Mouse (Mus musculus) urinary bladder, postnatal 25 days (tissue): ENCODE results near the gene Frmd5.

ENCODE experiments used
- DNase-seq: peaks from one replicate; pipeline ENCODE4 v3.0.0; 2022; ENCODE audit warnings: low spot score

Gene Frmd5

DNA sequence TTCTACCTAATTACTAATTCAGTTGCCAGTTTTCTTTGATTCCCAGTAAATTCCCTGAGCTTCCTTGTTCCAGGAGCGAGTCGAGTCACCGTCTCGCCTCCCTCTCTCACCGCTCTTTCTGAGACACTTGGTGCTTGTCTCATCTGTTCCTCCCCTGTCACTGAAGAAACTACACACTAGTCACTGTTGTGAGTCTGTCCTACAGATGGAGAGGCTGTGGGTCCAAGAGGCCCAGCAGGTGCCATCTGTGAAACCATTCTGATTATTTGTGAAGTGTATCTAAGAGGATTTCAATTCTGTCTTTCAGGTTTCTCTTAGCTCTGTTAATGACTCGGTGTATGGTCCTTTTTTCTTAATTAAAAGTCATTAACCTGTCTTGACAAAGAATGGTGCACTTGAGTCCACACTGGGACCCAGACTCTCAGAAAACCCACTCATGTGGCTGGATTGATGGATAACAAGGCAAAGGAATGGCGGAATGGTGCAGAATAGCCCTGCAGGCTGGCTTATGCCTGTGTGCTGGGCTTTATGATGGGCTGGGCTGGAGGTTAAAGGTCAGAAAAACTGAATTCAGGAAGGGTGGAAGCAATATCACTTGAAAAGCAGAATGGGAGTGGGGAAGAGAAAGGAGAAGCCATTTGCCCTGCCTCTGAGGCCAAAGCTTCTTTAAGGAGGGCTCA is 186.2 kb downstream of the Frmd5 start:
- DNase-seq, result no peak

- DNase-seq, result no peak
These were observed 191.7 kb downstream of the Frmd5 start for GRCm38 (mm10) chr2:121615199-121615559.

GRCm38 (mm10) chr2:121614483-121615198 is 192.2 kb downstream of the Frmd5 start:
- DNase-seq, result no peak

GRCm38 (mm10) chr2:121612112-121612511 is 194.8 kb downstream of the Frmd5 start:
- no peak for DNase-seq

DNA sequence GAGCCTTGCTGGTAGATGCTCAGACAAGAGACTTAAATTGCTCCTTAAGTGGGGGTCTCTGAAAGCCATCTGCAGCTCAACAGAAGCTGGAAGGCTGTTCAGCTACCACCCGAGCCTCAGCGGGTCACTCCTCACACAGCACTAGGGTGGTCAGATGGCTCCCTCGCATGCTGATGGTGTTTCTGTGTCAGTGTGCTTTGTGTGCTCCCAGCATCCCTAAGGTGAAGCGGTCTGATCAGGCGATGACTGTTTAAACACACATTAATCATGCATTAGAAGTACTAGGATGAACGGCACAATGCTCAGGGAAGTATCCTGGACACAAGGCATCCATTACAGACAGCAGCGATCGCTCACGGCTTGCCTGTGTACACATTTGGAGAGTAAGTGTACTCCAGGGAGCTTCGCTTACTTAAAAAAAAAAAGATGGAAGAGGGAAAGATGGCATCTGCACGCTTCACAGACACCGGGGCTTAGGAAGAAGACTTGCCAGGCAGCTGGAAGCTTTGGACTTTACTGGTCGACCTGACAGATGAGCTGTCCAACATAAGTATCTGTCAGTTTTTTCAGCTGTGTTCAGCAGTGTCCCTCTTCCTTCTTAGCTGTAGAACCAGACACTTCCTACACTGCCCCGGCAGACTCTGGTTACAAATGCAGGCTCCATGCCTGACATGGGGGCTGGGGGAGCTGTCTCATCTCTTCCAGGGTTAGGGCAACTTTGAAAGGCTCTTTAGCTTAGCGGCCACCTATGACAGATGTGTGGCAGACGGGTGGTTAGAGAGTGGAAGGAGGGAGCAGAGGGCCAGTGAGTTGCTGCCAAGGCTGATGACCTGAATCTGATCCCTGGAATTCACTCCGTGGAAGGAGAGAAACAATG is 196.6 kb downstream of the Frmd5 start:
- no peak for DNase-seq

- DNase-seq, result no peak
These were observed 197.7 kb downstream of the Frmd5 start for GRCm38 (mm10) chr2:121609141-121609724.

GRCm38 (mm10) chr2:121602397-121602796 is 204.5 kb downstream of the Frmd5 start:
- DNase-seq, result no peak

DNA sequence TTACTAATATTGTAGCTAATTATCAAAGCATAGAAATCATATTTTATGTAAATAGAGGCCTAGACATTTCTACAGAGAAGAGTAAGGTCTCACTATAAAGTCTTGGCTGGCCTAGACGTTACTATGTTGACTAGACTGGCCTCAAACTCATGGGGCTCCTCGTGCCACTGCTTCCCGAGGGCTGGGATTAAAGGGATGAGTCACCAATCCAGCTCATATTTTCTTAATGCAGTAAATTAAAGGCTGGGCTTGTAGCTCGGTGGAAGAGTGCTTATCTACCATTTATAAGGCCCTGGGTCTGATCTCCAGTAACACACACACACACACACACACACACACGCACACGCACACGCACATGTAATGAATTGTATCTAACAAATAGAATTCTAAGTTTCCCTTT is 205.3 kb downstream of the Frmd5 start:
- no peak for DNase-seq

GRCm38 (mm10) chr2:121600736-121601135 is 206.2 kb downstream of the Frmd5 start:
- DNase-seq, result no peak

- DNase-seq, result no peak
These were observed 208.6 kb downstream of the Frmd5 start for GRCm38 (mm10) chr2:121598249-121598648.

DNA sequence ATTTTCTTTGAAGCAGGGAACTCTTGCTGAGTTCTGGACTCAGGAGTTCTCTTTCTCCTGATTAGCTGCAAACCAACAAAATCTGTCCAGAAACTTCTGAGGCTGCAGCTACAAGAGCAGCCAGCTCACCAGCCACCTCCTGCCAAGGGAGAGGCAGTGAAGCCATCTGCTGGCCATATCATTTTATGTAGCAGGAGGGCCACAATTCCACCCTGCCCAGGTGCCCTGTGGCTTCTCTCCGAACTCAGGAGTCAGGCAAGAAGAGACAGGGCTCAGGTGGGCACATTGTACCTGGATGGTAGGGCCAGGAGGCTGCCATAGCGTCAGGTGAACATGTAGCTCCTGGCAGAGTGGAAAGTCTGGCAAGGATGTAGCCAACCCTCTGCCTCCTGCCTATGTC is 210.3 kb downstream of the Frmd5 start:
- no peak for DNase-seq

DNA sequence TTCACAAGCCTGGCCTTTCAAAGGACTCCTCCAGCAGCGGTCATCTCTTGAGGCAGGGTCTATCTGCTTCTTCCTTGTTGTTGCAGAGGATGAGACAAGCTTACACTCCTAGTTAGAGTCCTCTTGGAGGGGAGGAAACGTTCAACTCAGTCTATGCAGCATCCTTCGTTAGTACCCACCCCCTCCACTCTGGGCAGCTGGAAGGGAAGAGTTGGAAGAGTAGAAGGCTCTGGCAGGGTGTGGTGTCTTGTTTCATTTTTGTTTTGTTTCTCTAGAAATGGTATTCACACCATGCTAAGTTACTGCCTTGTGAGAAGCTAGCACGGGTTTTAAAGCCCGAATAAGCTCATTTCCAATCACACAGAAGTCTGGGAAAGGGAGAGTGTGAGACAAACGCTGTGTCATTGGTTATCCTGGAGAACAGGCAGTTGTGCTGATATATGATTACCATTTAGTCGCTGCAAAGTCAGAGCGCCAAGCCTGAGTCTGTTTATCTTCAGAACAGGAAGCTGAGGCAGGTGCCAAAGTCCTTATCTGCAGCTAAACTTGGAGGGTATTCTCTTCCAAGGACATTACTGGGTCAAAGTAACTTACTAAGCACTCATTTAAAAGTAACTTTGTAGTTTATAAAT is 212.1 kb downstream of the Frmd5 start:
- no peak for DNase-seq

DNA sequence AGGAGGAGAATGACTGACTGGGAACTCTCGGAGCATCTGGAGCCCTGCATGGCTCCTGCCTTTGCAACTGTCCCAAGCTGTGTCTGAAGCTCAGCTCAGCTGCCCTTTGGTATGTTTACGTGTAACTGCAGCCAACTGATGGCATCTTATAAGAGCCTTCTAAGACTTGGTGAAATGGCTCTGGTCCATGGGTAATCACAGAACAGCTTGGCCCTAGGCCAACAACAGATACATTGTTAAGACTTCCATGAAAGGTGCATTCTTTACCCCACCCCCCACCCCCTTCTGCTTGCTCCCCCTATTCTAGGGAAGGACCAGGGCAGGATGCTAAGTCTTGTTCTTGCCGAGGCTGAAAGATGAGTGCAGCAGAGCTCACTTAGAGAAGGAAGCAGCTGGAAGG is 212.8 kb downstream of the Frmd5 start:
- no peak for DNase-seq

DNA sequence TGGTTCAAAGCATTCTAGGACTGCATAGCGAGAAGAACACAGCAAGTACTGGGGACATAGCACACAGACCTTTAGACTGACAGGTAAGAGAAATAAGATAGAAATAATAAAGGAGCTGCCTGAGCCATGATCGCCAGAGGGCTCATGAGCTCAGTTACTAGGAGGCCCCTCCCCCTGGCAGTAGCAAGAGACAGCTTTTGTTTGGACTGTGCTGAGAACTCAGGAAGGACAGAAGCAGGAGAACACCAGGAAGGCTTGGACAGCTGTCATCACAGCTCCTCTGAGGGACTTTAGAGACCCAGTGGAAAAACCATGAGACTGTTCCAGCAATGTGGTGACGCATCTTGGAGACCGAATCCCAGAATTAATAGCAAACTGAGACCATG is 218.6 kb downstream of the Frmd5 start:
- DNase-seq, result no peak

DNA sequence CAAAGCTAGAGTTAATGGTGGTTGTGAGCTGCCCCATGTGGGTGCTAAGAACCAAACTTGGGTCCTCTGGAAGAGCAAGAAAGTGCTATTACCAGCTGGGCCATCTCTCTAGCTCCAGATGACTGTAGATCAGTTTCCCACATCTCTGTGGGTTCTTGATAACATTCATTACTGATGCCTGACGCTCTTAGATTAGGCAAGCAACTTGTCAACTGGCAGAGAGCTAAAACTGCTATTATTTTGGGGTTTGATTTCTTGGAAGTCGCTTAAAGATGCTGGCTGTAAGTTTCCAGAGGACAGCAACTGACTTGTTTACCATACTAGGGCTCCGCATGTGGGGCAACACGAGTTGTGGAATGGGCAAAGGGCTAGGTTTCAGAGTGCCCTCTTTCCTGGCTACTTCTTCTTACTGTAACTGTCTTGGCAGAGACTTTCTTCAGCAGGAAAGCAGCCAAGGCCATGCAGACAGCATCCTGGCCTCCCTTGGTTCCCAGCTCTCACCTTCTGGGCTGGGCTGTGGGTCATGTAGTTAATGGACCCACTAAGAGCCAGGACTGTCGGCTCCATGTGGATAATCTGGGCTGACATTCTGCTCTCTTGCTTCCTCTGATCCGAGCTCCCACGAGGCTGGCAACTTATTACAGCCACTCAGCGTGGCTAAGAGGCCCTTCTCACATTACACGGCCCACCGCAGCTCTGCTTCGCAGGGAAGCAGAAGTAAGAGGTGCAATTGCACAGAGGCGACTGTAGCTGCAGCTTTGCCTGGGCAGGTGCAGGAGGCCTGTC is 219.2 kb downstream of the Frmd5 start:
- no peak for DNase-seq

- no peak for DNase-seq
These were observed 222.2 kb downstream of the Frmd5 start for GRCm38 (mm10) chr2:121584705-121585104.

GRCm38 (mm10) chr2:121583468-121584116 is 223.3 kb downstream of the Frmd5 start:
- no peak for DNase-seq

- no peak for DNase-seq
These were observed 224.0 kb downstream of the Frmd5 start for GRCm38 (mm10) chr2:121582809-121583376.

DNA sequence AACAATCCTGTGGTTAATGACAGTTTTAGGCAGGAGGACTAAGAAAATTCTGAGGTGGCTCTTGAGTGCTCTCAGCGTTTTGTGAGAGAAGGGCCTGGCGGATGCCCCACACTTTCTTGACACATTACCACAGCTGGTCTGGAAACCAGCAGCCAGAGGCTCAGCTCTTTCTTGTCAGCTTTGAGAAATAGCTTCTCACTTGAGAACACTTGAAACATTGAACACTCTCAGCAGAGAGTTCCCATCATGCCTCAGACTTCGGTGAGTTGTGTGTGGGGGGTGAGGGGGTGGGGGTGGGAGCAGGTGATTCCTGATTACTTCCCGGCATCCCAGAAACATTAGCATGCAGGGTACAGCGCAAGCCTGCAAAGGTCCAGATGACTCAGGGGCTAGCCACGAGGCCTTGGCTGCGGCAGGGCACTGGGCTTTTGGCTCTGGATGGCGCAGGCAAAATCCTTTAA is 231.1 kb downstream of the Frmd5 start:
- DNase-seq, result no peak

GRCm38 (mm10) chr2:121574066-121574630 is 232.7 kb downstream of the Frmd5 start:
- no peak for DNase-seq
